Mouse (Mus musculus): ENCODE measurements around the gene Fbn1. TPM values are rescaled to one million over a fixed set of nuclear protein-coding genes. Genes with fewer than 3 reads are reported as not detected.

The Fbn1 gene
- polyA plus RNA-seq (2017; shearing (Covaris generic)): not detected

DNA sequence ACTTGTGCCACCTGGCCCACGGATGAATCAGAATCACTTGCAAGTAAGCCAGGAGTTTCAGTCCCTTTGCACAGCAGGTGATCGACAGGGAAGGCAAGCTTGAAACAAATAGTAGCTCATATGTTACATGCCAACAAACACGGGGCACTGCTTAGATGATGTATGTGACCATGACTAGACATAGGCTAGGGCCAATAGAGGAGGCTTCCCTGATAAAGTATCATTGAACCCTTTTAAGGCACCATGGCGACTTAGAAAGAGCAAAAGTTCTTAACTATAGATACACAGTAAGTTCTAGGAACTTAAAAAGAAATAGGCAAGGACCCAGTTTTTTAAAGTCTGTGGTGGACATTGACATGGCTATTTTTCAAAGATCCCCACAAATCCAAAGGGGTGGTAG, at the start of gene Fbn1:
Fbn1 (minus strand) TSS at position 101 of the 400 bp plus-strand sequence.

DNA sequence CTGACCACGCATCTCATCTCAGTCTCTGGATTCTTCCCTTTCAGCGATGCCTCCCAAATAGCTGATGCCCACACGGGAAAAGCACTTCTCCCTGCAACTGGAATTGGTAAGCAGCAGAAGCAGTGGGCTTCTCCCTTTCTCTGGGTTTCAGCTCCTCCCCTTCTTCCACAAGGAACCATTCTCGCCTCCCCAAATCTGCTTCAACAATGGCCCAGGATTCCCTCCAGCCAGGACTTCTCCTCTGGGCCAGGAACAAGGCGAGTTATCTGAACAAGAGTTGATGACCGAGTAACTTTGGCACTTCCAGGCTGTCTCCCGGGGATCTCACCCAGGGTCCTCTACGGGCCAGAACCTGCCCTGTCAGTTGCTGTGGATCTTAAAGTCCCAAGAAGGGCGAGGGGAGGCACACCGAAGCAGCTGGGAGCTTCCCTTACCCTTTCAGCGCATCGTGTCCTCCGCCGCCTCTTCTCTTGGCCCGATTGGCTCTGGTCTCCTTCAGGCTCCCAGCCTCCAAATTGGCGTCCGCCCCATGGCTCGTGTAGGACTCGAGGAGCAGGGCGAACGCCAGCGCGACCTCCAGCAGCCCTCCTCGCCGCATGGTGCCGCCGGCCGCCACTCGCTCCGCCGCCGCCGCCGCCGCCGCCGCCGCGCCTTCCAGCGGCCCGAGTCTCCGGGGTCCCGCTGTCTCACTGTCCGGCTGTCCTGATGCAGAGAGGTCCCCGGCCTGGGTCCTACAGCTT, 2.6 kb downstream of the Fbn1 start, which contains the start of gene Gm9913:
Gm9913 (plus strand) TSS at position 84 of the 740 bp plus-strand sequence.

Other genes starting within 250 kb of the Fbn1 start
- not detected for gene Gm9913, start 2.9 kb downstream of the Fbn1 start, polyA plus RNA-seq (2017; shearing (Covaris generic))
- gene Cep152, start 117.1 kb upstream of the Fbn1 start, polyA plus RNA-seq (2017; shearing (Covaris generic)): 13.1 TPM
- gene Eid1, start 165.1 kb upstream of the Fbn1 start, polyA plus RNA-seq (2017; shearing (Covaris generic)): 27.6 TPM
- 0.15 TPM for gene Shc4, start 216.2 kb upstream of the Fbn1 start, polyA plus RNA-seq (2017; shearing (Covaris generic))

Measured in naive thymus-derived CD4-positive, alpha-beta T cell, adult 5 months (primary cell).